Mouse (Mus musculus) retina, embryonic 14.5 days (tissue): ENCODE measurements around the gene Gpr108.

ENCODE experiments used
- DNase-seq: peaks from one replicate; pipeline ENCODE4 v3.0.0-alpha.2; 2015; ENCODE audit warnings: low spot score

Gene Gpr108

GRCm38 (mm10) chr17:57271301-57271700 lies 23.1 kb upstream of the Gpr108 start:
- no peak for DNase-seq

- no peak for DNase-seq
Measured at GRCm38 (mm10) chr17:57267556-57268126, 19.4 kb upstream of the Gpr108 start.

- peak; percentile 22 for DNase-seq
Measured at GRCm38 (mm10) chr17:57264972-57265945, 17.0 kb upstream of the Gpr108 start.

GRCm38 (mm10) chr17:57264164-57264563 lies 15.9 kb upstream of the Gpr108 start:
- DNase-seq = no peak

- DNase-seq = no peak
Measured at GRCm38 (mm10) chr17:57262901-57263550, 14.8 kb upstream of the Gpr108 start.

- no peak for DNase-seq
Measured at GRCm38 (mm10) chr17:57261796-57262195, 13.6 kb upstream of the Gpr108 start.

GRCm38 (mm10) chr17:57261286-57261685 lies 13.0 kb upstream of the Gpr108 start:
- DNase-seq = no peak

- DNase-seq = no peak
Measured at GRCm38 (mm10) chr17:57260351-57260750, 12.1 kb upstream of the Gpr108 start.

GRCm38 (mm10) chr17:57259742-57260141 lies 11.5 kb upstream of the Gpr108 start:
- DNase-seq = no peak

- DNase-seq = no peak
Measured at GRCm38 (mm10) chr17:57258191-57258590, 9.9 kb upstream of the Gpr108 start.

- DNase-seq = no peak
Measured at GRCm38 (mm10) chr17:57256921-57257485, 8.8 kb upstream of the Gpr108 start.

- DNase-seq = no peak
Measured at GRCm38 (mm10) chr17:57255354-57255753, 7.1 kb upstream of the Gpr108 start.

GRCm38 (mm10) chr17:57253306-57253705 lies 5.1 kb upstream of the Gpr108 start:
- DNase-seq = no peak

- no peak for DNase-seq
Measured at GRCm38 (mm10) chr17:57251431-57251830, 3.2 kb upstream of the Gpr108 start.

GRCm38 (mm10) chr17:57250461-57251160 lies 2.4 kb upstream of the Gpr108 start:
- DNase-seq = no peak

- DNase-seq = peak; percentile 96
Measured at GRCm38 (mm10) chr17:57249186-57250181, 1.2 kb upstream of the Gpr108 start, which contains the start of gene Trip10. Gene Trip10, plus strand, starts transcription at chr17:57249455.

GRCm38 (mm10) chr17:57248771-57249170 lies 525 bp upstream of the Gpr108 start:
- no peak for DNase-seq

- DNase-seq = peak; percentile 97
Measured at GRCm38 (mm10) chr17:57247393-57248200, 649 bp downstream of the Gpr108 start.

GRCm38 (mm10) chr17:57246663-57247392 lies 1.4 kb downstream of the Gpr108 start:
- peak; percentile 20 for DNase-seq
